Mouse (Mus musculus): ENCODE measurements at regions not wholly inside any gene's neighbourhood (a gene's known extent, or its start where the extent isn't known, plus 50 kb on each side); places are given as distances from the start of the nearest gene placed in this dataset.

DNA sequence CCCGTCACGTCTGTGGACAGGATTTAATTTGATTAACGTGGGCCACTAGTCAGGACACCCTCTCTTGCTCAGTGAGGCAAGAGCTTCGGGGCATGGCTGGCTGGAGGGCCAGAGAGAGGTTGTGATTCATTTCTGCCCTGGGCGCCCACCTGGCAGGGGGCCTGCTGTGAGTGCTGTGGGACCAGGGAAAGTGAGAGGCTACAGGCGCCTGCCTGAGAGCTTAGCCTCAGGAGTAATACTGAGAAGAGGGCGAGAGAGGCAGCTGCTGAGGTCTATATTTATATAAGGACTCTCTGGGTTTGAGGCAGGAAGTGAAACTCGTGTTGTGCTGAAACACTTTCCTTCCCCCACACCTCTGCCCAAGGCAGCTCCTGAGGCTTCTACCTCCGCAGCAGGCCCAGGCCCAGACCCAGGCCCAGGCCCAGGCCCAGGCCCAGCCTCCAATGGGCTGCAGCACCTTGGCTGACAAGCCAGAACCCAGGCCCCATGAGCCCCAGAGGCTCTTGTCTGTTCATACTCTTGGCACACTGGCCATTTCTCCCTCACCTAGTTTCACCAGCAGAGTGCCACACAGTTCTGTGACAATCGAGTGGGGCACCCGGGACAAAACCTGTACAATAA, 176.9 kb upstream of the Bcl6 start:
- peak overlapping the region; percentile 23; the same call in 1 of the 2 replicates for H3K9ac ChIP-seq (ENCODE audit: low read depth, low read length)
- 48% methylated on average over 11 of the region's 11 CpGs for WGBS (ENCODE audit: insufficient replicate concordance)
- no peak overlapping the region for H3K27ac ChIP-seq (ENCODE audit: low read depth, low read length)
- ATAC-seq (replicated peaks; ENCODE audit: insufficient number of reproducible peaks, low FRiP score, low TSS enrichment): no peak
- no peaks in the 10 kb centered on the region for H3K27me3 ChIP-seq (ENCODE audit: control insufficient read depth, insufficient read depth, low read length)
- peaks cover 7% of the 10 kb centered on the region for H3K4me1 ChIP-seq (ENCODE audit: control insufficient read depth, insufficient read depth, low read length)
- H3K9me3 ChIP-seq (replicated peaks; ENCODE audit: control insufficient read depth, low read length): no peaks in the 10 kb centered on the region
- H3K36me3 ChIP-seq (ENCODE audit: control insufficient read depth, insufficient read depth, low read length): no peaks in the 10 kb centered on the region
- no peak overlapping the region for H3K4me2 ChIP-seq
- H3K4me3 ChIP-seq (ENCODE audit: low read depth, low read length): no peak overlapping the region

GRCm38 (mm10) chr16:24160705-24161285, 172.1 kb upstream of the Bcl6 start:
- H3K9me3 ChIP-seq (replicated peaks; ENCODE audit: control insufficient read depth, low read length): no peaks in the 10 kb centered on the region
- H3K36me3 ChIP-seq (ENCODE audit: control insufficient read depth, insufficient read depth, low read length): no peaks in the 10 kb centered on the region
- H3K27me3 ChIP-seq (ENCODE audit: control insufficient read depth, insufficient read depth, low read length): no peaks in the 10 kb centered on the region
- H3K4me1 ChIP-seq (ENCODE audit: control insufficient read depth, insufficient read depth, low read length): peaks cover 6% of the 10 kb centered on the region
- H3K4me2 ChIP-seq: no peak overlapping the region
- H3K27ac ChIP-seq (ENCODE audit: low read depth, low read length): no peak overlapping the region
- H3K4me3 ChIP-seq (ENCODE audit: low read depth, low read length): no peak overlapping the region
- no peak overlapping the region for H3K9ac ChIP-seq (ENCODE audit: low read depth, low read length)
- no peak for ATAC-seq (replicated peaks; ENCODE audit: insufficient number of reproducible peaks, low FRiP score, low TSS enrichment)
- 72% methylated on average over 5 of the region's 5 CpGs for WGBS (ENCODE audit: insufficient replicate concordance)

DNA sequence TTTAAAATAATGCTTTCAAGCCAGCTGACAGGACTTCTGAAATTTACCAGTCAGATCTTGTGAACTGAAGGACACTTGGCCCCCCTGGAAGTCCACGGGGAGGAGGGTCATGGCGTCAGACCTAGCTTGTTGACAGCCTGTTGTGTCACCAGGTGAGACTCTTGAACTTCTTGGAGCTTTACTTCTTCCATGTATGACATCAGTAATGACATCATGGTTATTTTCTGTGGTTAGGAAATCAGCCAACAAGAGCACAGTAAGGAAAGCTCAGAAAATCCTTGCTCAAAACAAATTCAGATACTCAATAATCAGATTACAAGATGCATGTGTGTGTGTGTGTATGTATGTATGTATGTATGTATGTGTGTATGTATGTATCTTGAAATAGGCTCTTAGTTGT, 170.7 kb upstream of the Bcl6 start:
- Histone ChIP-seq H3K9ac (ENCODE audit: low read depth, low read length) (no peak overlapping the region), H3K4me2 (no peak overlapping the region), H3K27ac (ENCODE audit: low read depth, low read length) (no peak overlapping the region), H3K36me3 (ENCODE audit: control insufficient read depth, insufficient read depth, low read length) (no peaks in the 10 kb centered on the region), H3K27me3 (ENCODE audit: control insufficient read depth, insufficient read depth, low read length) (no peaks in the 10 kb centered on the region), H3K4me1 (ENCODE audit: control insufficient read depth, insufficient read depth, low read length) (no peaks in the 10 kb centered on the region), H3K4me3 (ENCODE audit: low read depth, low read length) (no peak overlapping the region), H3K9me3 (replicated peaks; ENCODE audit: control insufficient read depth, low read length) (no peaks in the 10 kb centered on the region)
- WGBS (ENCODE audit: insufficient replicate concordance): 60% methylated on average over 2 of the region's 2 CpGs
- ATAC-seq (replicated peaks; ENCODE audit: insufficient number of reproducible peaks, low FRiP score, low TSS enrichment): no peak

DNA sequence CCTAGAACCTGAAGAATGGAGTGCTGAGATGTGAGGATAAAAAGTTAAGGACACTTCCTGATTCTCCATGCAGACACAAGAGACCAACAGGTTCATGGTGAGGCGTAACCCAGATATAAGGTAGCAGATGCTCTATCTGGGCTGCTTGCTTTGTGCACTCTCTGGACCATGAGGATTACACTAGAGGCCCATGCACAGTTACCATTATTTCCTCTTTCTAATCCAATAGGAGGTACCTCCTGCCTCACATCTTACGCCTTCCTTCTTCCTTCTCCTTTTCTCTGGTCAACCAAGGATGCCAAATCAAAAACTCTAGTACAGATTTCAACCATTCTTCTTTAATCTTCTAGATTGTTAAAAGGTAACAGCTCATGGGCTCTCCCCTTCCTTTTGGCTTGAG, 169.1 kb upstream of the Bcl6 start:
- Histone ChIP-seq H3K9ac (ENCODE audit: low read depth, low read length) (no peak overlapping the region), H3K27ac (ENCODE audit: low read depth, low read length) (no peak overlapping the region), H3K36me3 (ENCODE audit: control insufficient read depth, insufficient read depth, low read length) (no peaks in the 10 kb centered on the region), H3K27me3 (ENCODE audit: control insufficient read depth, insufficient read depth, low read length) (no peaks in the 10 kb centered on the region), H3K9me3 (replicated peaks; ENCODE audit: control insufficient read depth, low read length) (no peaks in the 10 kb centered on the region), H3K4me2 (no peak overlapping the region), H3K4me3 (ENCODE audit: low read depth, low read length) (no peak overlapping the region), H3K4me1 (ENCODE audit: control insufficient read depth, insufficient read depth, low read length) (no peaks in the 10 kb centered on the region)
- ATAC-seq (replicated peaks; ENCODE audit: insufficient number of reproducible peaks, low FRiP score, low TSS enrichment): no peak
- whole genome bisulfite sequencing (ENCODE audit: insufficient replicate concordance): 93% methylated on average over 2 of the region's 2 CpGs

DNA sequence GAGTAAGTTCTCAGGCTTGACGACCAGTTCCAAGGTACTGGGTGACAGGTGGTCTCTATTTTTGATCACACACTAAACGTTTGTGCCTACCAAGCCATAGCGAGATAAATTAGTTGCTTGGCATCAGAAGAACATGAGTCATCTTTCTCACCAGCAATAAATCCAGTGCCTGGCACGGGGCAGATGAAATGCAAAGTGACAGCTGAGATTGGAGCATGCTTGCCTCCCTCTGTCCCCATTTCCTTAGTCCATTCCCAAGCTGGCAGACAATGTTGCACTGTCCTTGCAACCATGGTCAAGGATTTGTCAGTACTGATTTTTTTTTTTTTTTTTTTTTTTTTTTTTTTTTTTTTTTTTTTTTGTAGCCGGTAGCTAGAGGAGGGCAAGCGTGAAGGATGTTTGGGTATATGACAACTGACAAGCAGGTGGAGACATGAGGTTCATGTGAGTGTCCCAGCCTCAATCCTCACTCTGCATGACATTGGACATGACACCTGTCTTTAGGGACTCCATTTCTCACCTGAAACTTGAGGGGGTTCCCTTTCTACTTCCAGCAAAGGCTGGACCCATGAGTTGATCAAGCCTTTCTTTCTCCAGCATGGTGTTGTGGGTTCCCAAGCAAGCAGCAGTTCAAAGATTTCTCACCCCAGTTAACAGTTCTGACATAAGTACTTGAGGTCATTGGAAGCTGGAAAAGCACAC, 168.2 kb upstream of the Bcl6 start:
- H3K4me2 ChIP-seq: no peak overlapping the region
- H3K9ac ChIP-seq (ENCODE audit: low read depth, low read length): no peak overlapping the region
- H3K27ac ChIP-seq (ENCODE audit: low read depth, low read length): no peak overlapping the region
- 75% methylated on average over 6 of the region's 6 CpGs for WGBS (ENCODE audit: insufficient replicate concordance)
- H3K4me3 ChIP-seq (ENCODE audit: low read depth, low read length): no peak overlapping the region
- H3K36me3 ChIP-seq (ENCODE audit: control insufficient read depth, insufficient read depth, low read length): no peaks in the 10 kb centered on the region
- peaks cover 3% of the 10 kb centered on the region for H3K4me1 ChIP-seq (ENCODE audit: control insufficient read depth, insufficient read depth, low read length)
- no peaks in the 10 kb centered on the region for H3K27me3 ChIP-seq (ENCODE audit: control insufficient read depth, insufficient read depth, low read length)
- no peaks in the 10 kb centered on the region for H3K9me3 ChIP-seq (replicated peaks; ENCODE audit: control insufficient read depth, low read length)
- no peak for ATAC-seq (replicated peaks; ENCODE audit: insufficient number of reproducible peaks, low FRiP score, low TSS enrichment)

GRCm38 (mm10) chr16:24154816-24155357, 166.2 kb upstream of the Bcl6 start:
- no peak overlapping the region for H3K4me2 ChIP-seq
- WGBS (ENCODE audit: insufficient replicate concordance): 70% methylated on average over 4 of the region's 4 CpGs
- peaks cover 15% of the 10 kb centered on the region for H3K4me1 ChIP-seq (ENCODE audit: control insufficient read depth, insufficient read depth, low read length)
- no peaks in the 10 kb centered on the region for H3K9me3 ChIP-seq (replicated peaks; ENCODE audit: control insufficient read depth, low read length)
- H3K27ac ChIP-seq (ENCODE audit: low read depth, low read length): no peak overlapping the region
- H3K9ac ChIP-seq (ENCODE audit: low read depth, low read length): no peak overlapping the region
- ATAC-seq (replicated peaks; ENCODE audit: insufficient number of reproducible peaks, low FRiP score, low TSS enrichment): no peak
- no peaks in the 10 kb centered on the region for H3K36me3 ChIP-seq (ENCODE audit: control insufficient read depth, insufficient read depth, low read length)
- no peaks in the 10 kb centered on the region for H3K27me3 ChIP-seq (ENCODE audit: control insufficient read depth, insufficient read depth, low read length)
- no peak overlapping the region for H3K4me3 ChIP-seq (ENCODE audit: low read depth, low read length)

GRCm38 (mm10) chr16:24153943-24154342, 165.3 kb upstream of the Bcl6 start:
- 48% methylated on average over 1 of the region's 1 CpGs for WGBS (ENCODE audit: insufficient replicate concordance)
- Histone ChIP-seq H3K4me2 (no peak overlapping the region), H3K4me1 (ENCODE audit: control insufficient read depth, insufficient read depth, low read length) (peaks cover 15% of the 10 kb centered on the region), H3K27me3 (ENCODE audit: control insufficient read depth, insufficient read depth, low read length) (no peaks in the 10 kb centered on the region), H3K27ac (ENCODE audit: low read depth, low read length) (no peak overlapping the region), H3K9ac (ENCODE audit: low read depth, low read length) (no peak overlapping the region), H3K4me3 (ENCODE audit: low read depth, low read length) (no peak overlapping the region), H3K9me3 (replicated peaks; ENCODE audit: control insufficient read depth, low read length) (no peaks in the 10 kb centered on the region), H3K36me3 (ENCODE audit: control insufficient read depth, insufficient read depth, low read length) (no peaks in the 10 kb centered on the region)
- ATAC-seq (replicated peaks; ENCODE audit: insufficient number of reproducible peaks, low FRiP score, low TSS enrichment): no peak

DNA sequence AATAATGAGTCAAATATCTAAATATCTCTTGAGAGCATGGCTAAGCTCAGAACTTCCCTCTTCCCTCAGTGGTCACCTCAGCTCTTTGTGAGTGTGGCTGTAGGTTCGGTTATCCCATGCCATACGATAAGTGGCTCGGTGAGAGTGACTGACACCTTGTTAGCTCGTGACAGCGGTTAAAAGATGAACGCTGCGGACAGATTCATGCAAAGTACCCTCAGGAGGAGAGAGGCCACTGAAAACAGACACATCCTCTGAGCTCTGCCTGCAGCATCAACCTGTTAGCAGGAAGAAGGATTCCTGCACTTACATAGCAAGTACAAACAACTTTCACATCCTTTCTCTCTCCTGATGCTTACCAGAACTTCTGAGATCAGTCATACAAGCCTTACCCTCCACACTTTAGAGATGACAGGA, 163.2 kb upstream of the Bcl6 start:
- H3K27me3 ChIP-seq (ENCODE audit: control insufficient read depth, insufficient read depth, low read length): no peaks in the 10 kb centered on the region
- WGBS (ENCODE audit: insufficient replicate concordance): 25% methylated on average over 7 of the region's 7 CpGs
- H3K4me3 ChIP-seq (ENCODE audit: low read depth, low read length): no peak overlapping the region
- H3K36me3 ChIP-seq (ENCODE audit: control insufficient read depth, insufficient read depth, low read length): no peaks in the 10 kb centered on the region
- no peak for ATAC-seq (replicated peaks; ENCODE audit: insufficient number of reproducible peaks, low FRiP score, low TSS enrichment)
- H3K4me1 ChIP-seq (ENCODE audit: control insufficient read depth, insufficient read depth, low read length): peaks cover 15% of the 10 kb centered on the region
- no peaks in the 10 kb centered on the region for H3K9me3 ChIP-seq (replicated peaks; ENCODE audit: control insufficient read depth, low read length)
- H3K9ac ChIP-seq (ENCODE audit: low read depth, low read length): no peak overlapping the region
- peak overlapping the region; percentile 22; the same call in 1 of the 2 replicates for H3K4me2 ChIP-seq
- H3K27ac ChIP-seq (ENCODE audit: low read depth, low read length): no peak overlapping the region

Data from heart, embryonic 11.5 days (tissue).